Mouse (Mus musculus): ENCODE results near the gene 4930522L14Rik. TPM values are rescaled to one million over a fixed set of nuclear protein-coding genes. Genes with fewer than 3 reads are reported as not detected.
A peak's percentile ranks its signal among the peaks of the same experiment; 100 is the strongest.
"Not testable (repeated sequence)": the region's sequence is repeated elsewhere in the genome, so short reads cannot be mapped to it uniquely, and the experiment has no call there.

Gene 4930522L14Rik
- 3.6 and 5.0 TPM in 2 replicates for polyA plus RNA-seq (2014; fragmentation: Nextera tagmentation; extraction: Ambion mirVana)

DNA sequence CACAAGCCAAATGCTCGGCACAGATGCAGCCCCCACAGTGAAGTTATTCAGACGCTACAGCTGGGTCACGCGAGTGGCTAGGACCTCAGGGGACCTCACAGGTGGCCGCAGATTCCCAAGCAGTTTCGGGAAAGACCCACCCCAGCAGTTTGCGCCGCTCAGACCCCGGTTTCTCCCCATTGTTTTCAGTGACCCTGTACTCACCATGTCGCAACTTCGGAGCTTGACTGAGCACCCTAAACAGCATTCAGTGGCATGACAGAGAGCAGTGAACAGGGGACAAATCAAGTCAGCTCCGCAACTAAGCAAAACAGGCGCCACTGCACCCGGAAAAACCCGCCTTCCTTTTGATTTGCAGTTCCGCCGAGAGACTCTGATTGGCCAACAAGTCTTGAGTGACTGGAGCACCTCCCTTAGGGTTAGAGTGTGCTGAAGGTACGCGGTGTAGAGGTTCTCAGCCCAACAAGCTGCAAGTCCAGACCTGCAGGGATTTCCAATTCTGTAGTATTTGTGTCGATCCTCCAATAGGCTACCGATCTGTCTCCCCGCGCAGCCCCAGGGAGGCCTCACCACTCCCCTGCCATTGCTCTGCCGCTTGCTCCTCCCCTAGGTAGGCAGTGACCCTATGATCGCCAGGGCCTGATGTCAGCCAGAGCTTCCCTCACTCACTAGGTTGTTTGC, at the start of gene 4930522L14Rik:
Gene 4930522L14Rik, minus strand, starts transcription at position 496 of the 681 bp plus-strand sequence.
- DNase-seq (ENCODE audit: low spot score) (peak; percentile 24), ATAC-seq (ENCODE audit: low FRiP score) (peak; percentile 97)
- not testable (repeated sequence) for H3K27me3 ChIP-seq (ENCODE audit: control insufficient read depth, insufficient read depth, low read length); H3K4me1 ChIP-seq (replicated peaks; ENCODE audit: control insufficient read depth, insufficient read depth, low read length); H3K9me3 ChIP-seq (ENCODE audit: control insufficient read depth, low read length); H3K36me3 ChIP-seq (replicated peaks; ENCODE audit: control insufficient read depth, insufficient read depth)
- Histone ChIP-seq H3K4me3 (replicated peaks; ENCODE audit: low read length) (peak within 1 kb of the TSS; percentile 48), H3K27ac (0 out of 2 replicates have a peak within 1 kb of the TSS, but pooled peaks have one; percentile 32), H3K4me2 (replicated peaks) (peak within 1 kb of the TSS; percentile 69), H3K9ac (peak within 1 kb of the TSS; percentile 60)
- WGBS = under 1% methylated on average over 23 of the region's 25 CpGs

GRCm38 (mm10) chr5:109801466-109801865, 49.8 kb upstream of the 4930522L14Rik start:
- ATAC-seq (ENCODE audit: low FRiP score); H3K9ac ChIP-seq; H3K4me3 ChIP-seq (replicated peaks; ENCODE audit: low read length); H3K4me2 ChIP-seq (replicated peaks); H3K36me3 ChIP-seq (replicated peaks; ENCODE audit: control insufficient read depth, insufficient read depth); DNase-seq (ENCODE audit: low spot score); H3K9me3 ChIP-seq (ENCODE audit: control insufficient read depth, low read length); H3K27me3 ChIP-seq (ENCODE audit: control insufficient read depth, insufficient read depth, low read length); H3K27ac ChIP-seq; H3K4me1 ChIP-seq (replicated peaks; ENCODE audit: control insufficient read depth, insufficient read depth, low read length): not testable (repeated sequence)

GRCm38 (mm10) chr5:109799948-109800347, 48.3 kb upstream of the 4930522L14Rik start:
- not testable (repeated sequence) for ATAC-seq (ENCODE audit: low FRiP score); H3K4me1 ChIP-seq (replicated peaks; ENCODE audit: control insufficient read depth, insufficient read depth, low read length); H3K9ac ChIP-seq; H3K9me3 ChIP-seq (ENCODE audit: control insufficient read depth, low read length); H3K4me2 ChIP-seq (replicated peaks); H3K36me3 ChIP-seq (replicated peaks; ENCODE audit: control insufficient read depth, insufficient read depth); H3K27ac ChIP-seq; H3K27me3 ChIP-seq (ENCODE audit: control insufficient read depth, insufficient read depth, low read length); DNase-seq (ENCODE audit: low spot score); H3K4me3 ChIP-seq (replicated peaks; ENCODE audit: low read length)
- WGBS = 65% methylated on average over 2 of the region's 2 CpGs

DNA sequence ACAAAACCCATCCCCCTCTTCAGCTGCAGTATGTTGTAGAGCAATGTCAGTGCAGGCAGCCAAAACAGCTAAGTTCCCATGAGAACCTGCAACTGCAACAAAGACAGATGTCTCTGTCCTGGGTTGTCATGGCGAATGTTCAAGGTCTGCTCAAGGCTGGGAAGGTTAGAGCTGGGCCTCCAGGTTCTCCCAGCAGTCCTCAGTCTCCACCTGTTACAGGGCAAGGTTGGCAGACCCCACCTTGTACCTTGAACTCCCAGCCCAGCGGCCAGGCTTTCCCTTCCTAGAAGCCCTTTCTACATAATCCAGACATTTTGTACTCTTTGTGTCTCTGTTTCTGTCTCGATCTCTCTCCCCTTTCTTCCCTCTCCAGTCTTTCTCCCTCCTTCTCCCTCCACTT, 45.3 kb upstream of the 4930522L14Rik start:
- not testable (repeated sequence) for ATAC-seq (ENCODE audit: low FRiP score); H3K9ac ChIP-seq; DNase-seq (ENCODE audit: low spot score); H3K4me3 ChIP-seq (replicated peaks; ENCODE audit: low read length); H3K36me3 ChIP-seq (replicated peaks; ENCODE audit: control insufficient read depth, insufficient read depth); H3K4me2 ChIP-seq (replicated peaks); H3K9me3 ChIP-seq (ENCODE audit: control insufficient read depth, low read length); H3K4me1 ChIP-seq (replicated peaks; ENCODE audit: control insufficient read depth, insufficient read depth, low read length); H3K27me3 ChIP-seq (ENCODE audit: control insufficient read depth, insufficient read depth, low read length); H3K27ac ChIP-seq
- 96% methylated on average over 3 of the region's 3 CpGs for WGBS

DNA sequence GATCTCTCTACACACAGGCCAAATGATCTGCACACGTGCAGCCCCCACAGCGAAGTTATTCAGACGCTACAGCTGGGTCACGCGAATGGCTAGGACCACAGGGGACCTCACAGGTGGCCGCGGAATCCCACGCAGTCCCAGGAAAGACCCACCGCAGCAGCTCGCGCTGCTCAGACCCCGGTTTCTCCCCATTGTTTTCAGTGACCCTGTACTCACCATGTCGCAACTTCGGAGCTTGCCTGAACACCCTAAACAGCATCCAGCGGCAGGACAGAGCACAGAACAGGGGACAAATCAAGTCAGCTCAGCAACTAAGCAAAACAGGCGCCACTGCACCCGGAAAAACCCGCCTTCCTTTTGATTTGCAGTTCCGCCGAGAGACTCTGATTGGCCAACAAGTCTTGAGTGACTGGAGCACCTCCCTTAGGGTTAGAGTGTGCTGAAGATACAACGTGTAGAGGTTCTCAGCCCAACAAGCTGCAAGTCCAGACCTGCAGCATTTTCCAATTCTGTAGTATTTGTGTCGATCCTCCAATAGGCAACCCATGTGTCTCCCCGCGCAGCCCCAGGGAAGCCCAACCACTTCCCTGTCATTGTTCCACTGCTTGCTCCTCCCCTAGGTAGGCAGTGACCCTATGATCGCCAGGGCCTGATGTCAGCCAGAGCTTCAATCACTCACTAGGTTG, 44.4 kb upstream of the 4930522L14Rik start:
- not testable (repeated sequence) for H3K27ac ChIP-seq; H3K27me3 ChIP-seq (ENCODE audit: control insufficient read depth, insufficient read depth, low read length); H3K4me1 ChIP-seq (replicated peaks; ENCODE audit: control insufficient read depth, insufficient read depth, low read length); H3K36me3 ChIP-seq (replicated peaks; ENCODE audit: control insufficient read depth, insufficient read depth); H3K9me3 ChIP-seq (ENCODE audit: control insufficient read depth, low read length)
- Histone ChIP-seq H3K4me2 (replicated peaks) (peak overlapping the region; percentile 73), H3K9ac (peak overlapping the region; percentile 58), H3K4me3 (replicated peaks; ENCODE audit: low read length) (peak overlapping the region; percentile 50)
- DNase-seq (ENCODE audit: low spot score) (peak; percentile 26), ATAC-seq (ENCODE audit: low FRiP score) (peak; percentile 93)
- WGBS = 5% methylated on average over 25 of the region's 25 CpGs

DNA sequence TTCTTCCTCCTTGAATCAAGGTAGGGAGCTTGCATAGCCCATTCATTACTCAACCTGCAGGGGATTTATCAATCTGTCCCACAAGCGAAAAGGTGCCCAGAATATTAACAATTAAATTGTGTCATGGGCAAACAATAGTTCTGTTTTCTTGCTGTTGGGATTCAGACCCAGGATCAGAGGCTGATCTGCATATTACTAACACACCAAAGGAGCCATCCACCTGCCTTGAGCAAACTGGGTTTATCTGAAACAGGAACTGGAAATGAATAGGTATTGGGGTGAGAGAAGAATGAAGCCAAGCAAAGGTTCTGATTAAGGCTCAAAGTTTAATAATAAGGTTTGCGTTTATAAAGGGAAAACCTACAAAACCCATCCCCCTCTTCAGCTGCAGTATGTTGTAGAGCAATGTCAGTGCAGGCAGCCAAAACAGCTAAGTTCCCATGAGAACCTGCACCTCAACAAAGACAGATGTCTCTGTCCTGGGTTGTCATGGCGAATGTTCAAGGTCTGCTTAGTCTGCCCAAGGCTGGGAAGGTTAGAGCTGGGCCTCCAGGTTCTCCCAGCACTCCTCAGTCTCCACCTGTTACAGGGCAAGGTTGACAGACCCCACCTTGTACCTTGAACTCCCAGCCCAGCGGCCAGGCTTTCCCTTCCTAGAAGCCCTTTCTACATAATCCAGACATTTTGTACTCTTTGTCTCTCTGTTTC, 541 bp upstream of the 4930522L14Rik start:
- ATAC-seq (ENCODE audit: low FRiP score); H3K9me3 ChIP-seq (ENCODE audit: control insufficient read depth, low read length); H3K4me1 ChIP-seq (replicated peaks; ENCODE audit: control insufficient read depth, insufficient read depth, low read length); H3K27ac ChIP-seq; H3K27me3 ChIP-seq (ENCODE audit: control insufficient read depth, insufficient read depth, low read length); DNase-seq (ENCODE audit: low spot score); H3K36me3 ChIP-seq (replicated peaks; ENCODE audit: control insufficient read depth, insufficient read depth): not testable (repeated sequence)
- H3K9ac ChIP-seq = peak overlapping the region; percentile 60
- peak overlapping the region; percentile 48 for H3K4me3 ChIP-seq (replicated peaks; ENCODE audit: low read length)
- 57% methylated on average over 4 of the region's 4 CpGs for WGBS
- peak overlapping the region; percentile 69 for H3K4me2 ChIP-seq (replicated peaks)

GRCm38 (mm10) chr5:109745081-109745480, 6.6 kb downstream of the 4930522L14Rik start:
- not testable (repeated sequence) for DNase-seq (ENCODE audit: low spot score); H3K4me3 ChIP-seq (replicated peaks; ENCODE audit: low read length); H3K27me3 ChIP-seq (ENCODE audit: control insufficient read depth, insufficient read depth, low read length); ATAC-seq (ENCODE audit: low FRiP score); H3K36me3 ChIP-seq (replicated peaks; ENCODE audit: control insufficient read depth, insufficient read depth); H3K27ac ChIP-seq; H3K4me2 ChIP-seq (replicated peaks); H3K9ac ChIP-seq; H3K4me1 ChIP-seq (replicated peaks; ENCODE audit: control insufficient read depth, insufficient read depth, low read length)
- 97% methylated on average over 1 of the region's 1 CpGs for WGBS
- peaks cover 30% of the 10 kb centered on the region for H3K9me3 ChIP-seq (ENCODE audit: control insufficient read depth, low read length)

GRCm38 (mm10) chr5:109717341-109717740, 34.3 kb downstream of the 4930522L14Rik start:
- H3K9ac ChIP-seq; H3K4me1 ChIP-seq (replicated peaks; ENCODE audit: control insufficient read depth, insufficient read depth, low read length); H3K36me3 ChIP-seq (replicated peaks; ENCODE audit: control insufficient read depth, insufficient read depth); H3K9me3 ChIP-seq (ENCODE audit: control insufficient read depth, low read length); H3K4me2 ChIP-seq (replicated peaks); DNase-seq (ENCODE audit: low spot score); ATAC-seq (ENCODE audit: low FRiP score); H3K4me3 ChIP-seq (replicated peaks; ENCODE audit: low read length); H3K27ac ChIP-seq; H3K27me3 ChIP-seq (ENCODE audit: control insufficient read depth, insufficient read depth, low read length): not testable (repeated sequence)
- WGBS = 81% methylated on average over 3 of the region's 3 CpGs

GRCm38 (mm10) chr5:109691205-109691965, 60.3 kb downstream of the 4930522L14Rik start:
- not testable (repeated sequence) for H3K36me3 ChIP-seq (replicated peaks; ENCODE audit: control insufficient read depth, insufficient read depth); H3K9me3 ChIP-seq (ENCODE audit: control insufficient read depth, low read length); H3K27me3 ChIP-seq (ENCODE audit: control insufficient read depth, insufficient read depth, low read length); H3K4me1 ChIP-seq (replicated peaks; ENCODE audit: control insufficient read depth, insufficient read depth, low read length); DNase-seq (ENCODE audit: low spot score); ATAC-seq (ENCODE audit: low FRiP score)
- 60% methylated on average over 5 of the region's 5 CpGs for WGBS
- Histone ChIP-seq H3K27ac (peak overlapping the region; percentile 70), H3K9ac (peak overlapping the region; percentile 63; the same call in 1 of the 2 replicates), H3K4me3 (replicated peaks; ENCODE audit: low read length) (peak overlapping the region; percentile 47), H3K4me2 (replicated peaks) (peak overlapping the region; percentile 70)

All from hindbrain, embryonic 14.5 days (tissue).